Comparison of ENCODE assay signal across 9 mouse cellular contexts in the genomic region with DNA sequence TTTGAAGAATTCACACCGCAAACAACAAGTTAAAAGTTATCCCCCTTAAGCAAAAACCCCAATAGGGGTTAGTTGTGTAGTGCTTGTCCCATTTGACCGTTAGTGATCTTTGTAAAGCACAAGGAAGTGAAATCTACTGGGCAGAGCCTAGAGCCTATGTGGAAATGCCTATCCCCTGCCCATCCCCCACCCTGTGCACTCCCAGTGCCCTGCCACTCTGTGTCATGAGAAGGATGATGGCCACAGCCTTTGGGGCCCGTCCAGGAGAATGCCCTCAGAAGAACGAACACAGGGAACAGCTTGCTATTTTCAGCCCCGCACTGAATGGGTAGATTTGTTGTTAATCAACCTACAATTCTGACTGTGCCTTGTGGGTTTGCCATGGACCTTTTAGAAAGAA. TPM values are rescaled to one million over a fixed set of nuclear protein-coding genes. Genes with fewer than 3 reads are reported as not detected.
DNase-seq lines count a peak whose midpoint lies in the region; ATAC-seq and TF ChIP-seq lines count a peak whose summit lies in the region.
"Had no signal": no experiment of that assay in that cellular context is flagged by ENCODE, and none has a peak within 500 bp of the region (broad histone marks: within the 10 kb centered on the region; RNA-seq: fewer than 3 reads in every experiment).

No protein-coding gene starts in this region.

- no peak overlapping the region for H3K4me3 ChIP-seq in gastrocnemius, adult 2 months
- no peak overlapping the region for H3K4me3 ChIP-seq in heart, postnatal 0 days (ENCODE audit: low read depth, low read length)
- no peak overlapping the region for H3K4me3 ChIP-seq in limb, embryonic 10.5 days

- H3K9me3 ChIP-seq in heart, postnatal 0 days (replicated peaks; ENCODE audit: control insufficient read depth, low read length) = no peaks in the 10 kb centered on the region
- no peaks in the 10 kb centered on the region for H3K9me3 ChIP-seq in limb, embryonic 10.5 days (replicated peaks)

- intact Hi-C loops in gastrocnemius, adult 2 months (cut with DNase I) = no loop called here

- peak; percentile 60 for DNase-seq in layer of hippocampus, adult 9-11 months
- DNase-seq in layer of hippocampus, adult 18-20 months (ENCODE audit: low spot score in 2 of 2) = no peak
- peak; percentile 89 for DNase-seq in gastrocnemius, adult 2 months
- DNase-seq in heart, postnatal 0 days (ENCODE audit: low spot score) = no peak
- no peak for DNase-seq in retina, postnatal 1 day
- DNase-seq in limb, embryonic 10.5 days (ENCODE audit: low spot score) = no peak
- DNase-seq: kidney, adult 9 months had no signal

- peaks cover 8% of the 10 kb centered on the region for H3K4me1 ChIP-seq in heart, postnatal 0 days (ENCODE audit: control insufficient read depth, insufficient read depth)
- H3K4me1 ChIP-seq in limb, embryonic 10.5 days = no peaks in the 10 kb centered on the region

- TF ChIP-seq CTCF in gastrocnemius, adult 2 months (IDR thresholded peaks at IDR 0.05) = no peak
- no peak for TF ChIP-seq CTCF in heart, postnatal 0 days (IDR thresholded peaks at IDR 0.05; ENCODE audit: low read depth)

- no peak overlapping the region for H3K9ac ChIP-seq in heart, postnatal 0 days (replicated peaks; ENCODE audit: low read depth, low read length)

- H3K27me3 ChIP-seq in heart, postnatal 0 days (ENCODE audit: control insufficient read depth, insufficient read depth, low read length) = no peaks in the 10 kb centered on the region
- no peaks in the 10 kb centered on the region for H3K27me3 ChIP-seq in limb, embryonic 10.5 days (ENCODE audit: low read depth, poor library complexity, severe bottlenecking)

- peak overlapping the region; percentile 68 for H3K27ac ChIP-seq in gastrocnemius, adult 2 months
- H3K27ac ChIP-seq in heart, postnatal 0 days (ENCODE audit: low read depth) = peak overlapping the region; percentile 47; the same call in 1 of the 2 replicates
- no peak overlapping the region for H3K27ac ChIP-seq in limb, embryonic 10.5 days

- no peak for TF ChIP-seq EP300 in heart, postnatal 0 days (IDR thresholded peaks at IDR 0.05; ENCODE audit: low read depth)

- peaks cover 32% of the 10 kb centered on the region for H3K36me3 ChIP-seq in heart, postnatal 0 days (replicated peaks; ENCODE audit: control insufficient read depth, insufficient read depth, low read length)
- peaks cover 19% of the 10 kb centered on the region for H3K36me3 ChIP-seq in limb, embryonic 10.5 days

- WGBS in heart, postnatal 0 days = 49% methylated on average over 5 of the region's 5 CpGs
- WGBS in limb, embryonic 10.5 days = 71% methylated on average over 5 of the region's 5 CpGs

- peak; percentile 58 for ATAC-seq in heart, postnatal 0 days (ENCODE audit: insufficient read depth, low read depth)
- ATAC-seq in megakaryocyte, adult 5-6 weeks (ENCODE audit: poor library complexity, severe bottlenecking) = peak; percentile 97
- ATAC-seq in inflammation-experienced regulatory T-cells, adult 6 months = no peak

- H3K4me2 ChIP-seq in heart, postnatal 0 days (ENCODE audit: low read depth, low read length) = no peak overlapping the region

RNA-seq across cellular contexts. Expression of a gene that starts 6.5 kb away (rescaled TPM):
- 10 to 100 TPM; 29.6 to 32.0 TPM for total RNA-seq in layer of hippocampus, adult 18-20 months (2021)
- total RNA-seq in gastrocnemius, adult 2 months (2021) = 10 to 100 TPM in 1 of 2 experiments, 1 to 10 TPM in 1; 8.9 to 12.5 TPM
- 14.2 and 35.0 TPM in 2 replicates for total RNA-seq in heart, postnatal 0 days (2014; rRNA removed; ENCODE audit: low replicate concordance)
- 21.1 and 22.0 TPM in 2 replicates for polyA plus RNA-seq in heart, postnatal 0 days (2015; fragmentation: Nextera tagmentation; extraction: Ambion mirVana)
- 49.7 and 63.3 TPM in 2 replicates for total RNA-seq in megakaryocyte, adult 5-6 weeks (2015)
- total RNA-seq in megakaryocyte, adult 5-6 weeks (2017) = 56.8 and 73.3 TPM in 2 replicates
- polyA plus RNA-seq in inflammation-experienced regulatory T-cells, adult 6 months (2017; shearing (Covaris generic)) = 10 to 100 TPM; 32.4 to 55.2 (median 40.2) TPM
- 76.6 and 81.9 TPM in 2 replicates for polyA plus RNA-seq in limb, embryonic 10.5 days (2016; fragmentation: Nextera tagmentation; extraction: Ambion mirVana)

Comparison
In these comparisons a context has a peak if more than half of its experiments do, and no peak if none do; other contexts are left out.
1. DNase-seq: peak in layer of hippocampus, adult 9-11 months (single experiment) and gastrocnemius, adult 2 months (single experiment); none in layer of hippocampus, adult 18-20 months (0 of 2), heart, postnatal 0 days (single experiment), retina, postnatal 1 day (single experiment) and limb, embryonic 10.5 days (single experiment).